Mouse (Mus musculus): Measurements from ENCODE around the gene Gimap8. TPM values are rescaled to one million over a fixed set of nuclear protein-coding genes. Genes with fewer than 3 reads are reported as not detected.

Gene Gimap8
- polyA plus RNA-seq, 1 experiment, result 0.31 TPM

DNA sequence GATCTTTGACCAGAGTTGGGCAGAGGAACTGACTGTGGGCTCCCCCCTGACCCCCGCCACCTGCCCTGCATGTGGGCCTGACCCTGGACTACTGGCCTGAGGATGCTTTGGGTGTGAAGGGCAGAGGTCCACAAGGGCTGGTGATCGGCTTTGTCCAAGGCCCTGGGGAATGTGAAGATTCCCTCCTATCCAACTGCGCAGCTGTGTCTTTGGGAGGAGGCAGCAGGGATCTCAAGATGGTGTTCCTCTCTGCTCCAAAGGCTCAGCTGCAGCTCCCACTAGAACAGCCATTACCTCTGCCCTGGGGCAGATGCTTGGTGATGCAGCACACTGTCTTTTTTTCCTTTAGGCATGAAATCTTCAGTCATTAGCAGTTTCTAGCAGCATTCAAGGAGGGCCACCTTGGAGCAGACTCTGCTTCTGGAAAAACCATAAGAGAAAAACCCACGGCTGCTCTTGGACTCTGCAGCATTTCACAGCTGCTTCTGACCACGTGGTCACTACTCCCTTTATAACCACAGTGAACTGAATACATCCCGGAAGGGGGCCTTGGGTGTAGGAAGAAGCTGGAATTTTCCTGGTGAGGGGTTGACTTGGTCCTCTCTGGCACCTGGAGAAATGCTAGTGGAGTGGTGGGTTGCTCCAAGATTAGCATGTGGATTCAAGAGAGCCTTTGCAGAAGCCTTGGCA lies 9.1 kb upstream of the Gimap8 start:
- H3K27me3 ChIP-seq (replicated peaks), result no peaks in the 10 kb centered on the region
- TF ChIP-seq FLI1 (IDR thresholded peaks at IDR 0.05; ENCODE audit: low read length) (no peak), GATA1 (IDR thresholded peaks at IDR 0.05; ENCODE audit: borderline replicate concordance, low read length) (no peak)
- H3K4me1 ChIP-seq, result peaks cover 75% of the 10 kb centered on the region
- H3K9me3 ChIP-seq, result no peaks in the 10 kb centered on the region
- H3K36me3 ChIP-seq (replicated peaks; ENCODE audit: low read length), result no peaks in the 10 kb centered on the region
- H3K4me3 ChIP-seq (replicated peaks), result no peak overlapping the region

- no peaks in the 10 kb centered on the region for H3K9me3 ChIP-seq
- TF ChIP-seq GATA1 (IDR thresholded peaks at IDR 0.05; ENCODE audit: borderline replicate concordance, low read length) (no peak), FLI1 (IDR thresholded peaks at IDR 0.05; ENCODE audit: low read length) (no peak)
- H3K4me1 ChIP-seq, result peaks cover 69% of the 10 kb centered on the region
- H3K4me3 ChIP-seq (replicated peaks), result no peak overlapping the region
- H3K36me3 ChIP-seq (replicated peaks; ENCODE audit: low read length), result no peaks in the 10 kb centered on the region
- H3K27me3 ChIP-seq (replicated peaks), result no peaks in the 10 kb centered on the region
Measured at GRCm38 (mm10) chr6:48638553-48638952, 8.5 kb upstream of the Gimap8 start.

DNA sequence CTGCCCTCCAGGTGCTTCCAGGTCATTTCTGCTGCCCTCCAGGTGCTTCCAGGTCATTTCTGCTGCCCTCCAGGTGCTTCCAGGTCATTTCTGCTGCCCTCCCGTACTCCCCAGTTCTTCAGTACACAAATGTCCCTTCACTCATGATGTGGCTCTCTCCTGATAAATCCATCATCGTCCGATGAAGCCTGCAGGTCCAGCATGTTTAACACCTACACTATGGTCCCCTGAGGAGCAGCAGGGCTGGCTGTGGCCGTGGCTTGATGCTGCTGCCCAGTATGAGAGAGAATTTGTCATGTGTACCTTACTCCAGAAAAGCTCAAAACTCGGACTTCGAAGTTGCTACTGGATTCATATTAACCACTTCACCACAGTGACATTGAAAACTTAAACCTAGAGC lies 5.6 kb upstream of the Gimap8 start:
- Histone ChIP-seq H3K36me3 (replicated peaks; ENCODE audit: low read length) (no peaks in the 10 kb centered on the region), H3K4me1 (peaks cover 56% of the 10 kb centered on the region), H3K9me3 (no peaks in the 10 kb centered on the region), H3K27me3 (replicated peaks) (peaks cover 1% of the 10 kb centered on the region), H3K4me3 (replicated peaks) (no peak overlapping the region)
- TF ChIP-seq GATA1 (IDR thresholded peaks at IDR 0.05; ENCODE audit: borderline replicate concordance, low read length) (no peak), FLI1 (IDR thresholded peaks at IDR 0.05; ENCODE audit: low read length) (no peak)

GRCm38 (mm10) chr6:48642764-48643292 lies 4.2 kb upstream of the Gimap8 start:
- Histone ChIP-seq H3K4me1 (peaks cover 56% of the 10 kb centered on the region), H3K27me3 (replicated peaks) (peaks cover 1% of the 10 kb centered on the region), H3K9me3 (no peaks in the 10 kb centered on the region), H3K36me3 (replicated peaks; ENCODE audit: low read length) (no peaks in the 10 kb centered on the region), H3K4me3 (replicated peaks) (no peak overlapping the region)
- TF ChIP-seq GATA1 (IDR thresholded peaks at IDR 0.05; ENCODE audit: borderline replicate concordance, low read length), result no peak
- TF ChIP-seq FLI1 (IDR thresholded peaks at IDR 0.05; ENCODE audit: low read length), result no peak

- Histone ChIP-seq H3K9me3 (peaks cover 8% of the 10 kb centered on the region), H3K4me1 (peaks cover 32% of the 10 kb centered on the region), H3K4me3 (replicated peaks) (peak overlapping the region; percentile 80), H3K36me3 (replicated peaks; ENCODE audit: low read length) (peaks cover 6% of the 10 kb centered on the region), H3K27me3 (replicated peaks) (peaks cover 3% of the 10 kb centered on the region)
- TF ChIP-seq FLI1 (IDR thresholded peaks at IDR 0.05; ENCODE audit: low read length), result no peak
- TF ChIP-seq GATA1 (IDR thresholded peaks at IDR 0.05; ENCODE audit: borderline replicate concordance, low read length), result no peak
Measured at GRCm38 (mm10) chr6:48645660-48646308, 1.2 kb upstream of the Gimap8 start.

DNA sequence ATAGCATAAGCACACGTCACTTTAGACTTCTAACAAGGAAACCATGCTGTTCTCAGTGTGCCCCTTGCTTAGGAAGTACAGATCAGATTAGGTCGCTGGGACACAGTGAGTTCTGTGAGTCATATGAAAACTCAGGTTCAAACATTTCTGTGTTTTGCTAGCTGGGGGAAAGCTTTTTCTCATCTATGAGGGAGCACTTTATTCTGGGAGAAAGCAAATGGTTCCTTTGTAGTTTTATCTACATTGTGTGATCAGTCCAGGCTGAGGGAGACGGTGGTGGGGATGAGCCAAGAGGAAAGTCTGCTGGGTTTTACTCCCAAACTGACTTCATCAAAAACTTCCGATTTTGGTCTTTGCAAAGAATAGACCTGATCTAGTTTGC lies 734 bp upstream of the Gimap8 start:
- Histone ChIP-seq H3K4me3 (replicated peaks) (no peak overlapping the region), H3K4me1 (peaks cover 32% of the 10 kb centered on the region), H3K27me3 (replicated peaks) (peaks cover 3% of the 10 kb centered on the region), H3K36me3 (replicated peaks; ENCODE audit: low read length) (peaks cover 6% of the 10 kb centered on the region), H3K9me3 (peaks cover 8% of the 10 kb centered on the region)
- TF ChIP-seq GATA1 (IDR thresholded peaks at IDR 0.05; ENCODE audit: borderline replicate concordance, low read length) (no peak), FLI1 (IDR thresholded peaks at IDR 0.05; ENCODE audit: low read length) (no peak)

DNA sequence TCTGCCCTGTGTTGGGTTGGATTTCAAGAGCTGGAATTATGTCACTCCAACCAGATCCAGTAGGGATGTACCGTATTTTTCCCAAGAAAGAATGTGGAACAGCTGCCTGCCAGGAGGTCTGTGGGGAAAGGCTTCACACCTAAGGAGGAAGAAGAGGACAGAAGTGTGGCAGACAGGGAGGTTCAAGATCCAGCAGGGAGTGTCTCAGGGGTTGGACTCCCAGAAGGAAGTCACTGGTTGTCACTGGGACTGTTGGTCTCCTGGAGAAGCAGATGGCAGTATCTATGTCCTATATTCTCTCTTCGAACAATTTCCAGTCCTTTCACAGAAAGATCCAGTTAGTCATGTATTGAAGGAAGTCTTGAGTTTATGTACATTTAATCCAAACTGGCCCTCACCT lies 577 bp downstream of the Gimap8 start:
- H3K36me3 ChIP-seq (replicated peaks; ENCODE audit: low read length), result peaks cover 6% of the 10 kb centered on the region
- TF ChIP-seq GATA1 (IDR thresholded peaks at IDR 0.05; ENCODE audit: borderline replicate concordance, low read length) (no peak), FLI1 (IDR thresholded peaks at IDR 0.05; ENCODE audit: low read length) (no peak)
- H3K4me3 ChIP-seq (replicated peaks), result no peak overlapping the region
- H3K9me3 ChIP-seq, result peaks cover 8% of the 10 kb centered on the region
- peaks cover 32% of the 10 kb centered on the region for H3K4me1 ChIP-seq
- H3K27me3 ChIP-seq (replicated peaks), result peaks cover 3% of the 10 kb centered on the region

DNA sequence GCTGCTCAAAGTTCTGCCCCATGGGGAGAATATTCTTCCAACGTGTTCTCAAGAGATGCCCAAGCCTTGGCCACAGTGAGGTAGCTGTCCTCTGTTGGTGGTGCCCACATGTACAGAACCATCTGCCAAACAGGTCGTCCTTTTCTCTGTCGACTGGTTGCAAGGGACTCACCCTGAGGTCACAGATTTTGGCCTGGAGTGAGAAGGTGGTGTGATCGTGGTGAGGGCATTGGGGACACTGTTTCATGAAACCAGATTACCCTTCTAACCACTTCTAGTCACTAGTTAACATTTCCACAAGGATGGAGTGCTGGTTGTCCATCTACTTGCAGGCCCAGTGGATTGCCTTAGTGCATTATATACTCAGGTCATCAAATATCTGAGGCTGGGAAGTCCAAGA lies 1.7 kb downstream of the Gimap8 start:
- no peak for TF ChIP-seq FLI1 (IDR thresholded peaks at IDR 0.05; ENCODE audit: low read length)
- no peak for TF ChIP-seq GATA1 (IDR thresholded peaks at IDR 0.05; ENCODE audit: borderline replicate concordance, low read length)
- peaks cover 8% of the 10 kb centered on the region for H3K9me3 ChIP-seq
- no peak overlapping the region for H3K4me3 ChIP-seq (replicated peaks)
- H3K36me3 ChIP-seq (replicated peaks; ENCODE audit: low read length), result peaks cover 6% of the 10 kb centered on the region
- H3K27me3 ChIP-seq (replicated peaks), result peaks cover 3% of the 10 kb centered on the region
- peaks cover 32% of the 10 kb centered on the region for H3K4me1 ChIP-seq

DNA sequence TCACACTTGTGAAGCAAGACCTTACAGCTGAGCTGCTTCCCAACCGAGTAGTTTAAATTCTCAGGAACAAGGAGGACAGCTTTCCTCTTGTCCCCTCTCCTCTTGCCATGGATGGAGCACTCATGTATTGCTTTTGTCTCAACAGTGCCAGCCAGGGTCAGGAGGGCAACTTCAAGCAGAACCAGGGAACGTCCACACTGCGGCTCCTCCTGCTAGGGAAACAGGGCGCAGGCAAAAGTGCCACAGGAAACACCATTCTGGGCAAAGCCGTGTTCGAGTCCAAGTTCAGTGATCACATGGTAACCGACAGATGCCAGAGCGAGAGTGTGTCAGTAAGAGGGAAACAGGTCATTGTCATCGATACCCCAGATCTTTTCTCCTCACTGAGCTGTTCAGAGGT lies 3.0 kb downstream of the Gimap8 start:
- Histone ChIP-seq H3K36me3 (replicated peaks; ENCODE audit: low read length) (peaks cover 6% of the 10 kb centered on the region), H3K4me1 (peaks cover 30% of the 10 kb centered on the region), H3K9me3 (peaks cover 8% of the 10 kb centered on the region), H3K27me3 (replicated peaks) (peaks cover 3% of the 10 kb centered on the region), H3K4me3 (replicated peaks) (no peak overlapping the region)
- no peak for TF ChIP-seq GATA1 (IDR thresholded peaks at IDR 0.05; ENCODE audit: borderline replicate concordance, low read length)
- no peak for TF ChIP-seq FLI1 (IDR thresholded peaks at IDR 0.05; ENCODE audit: low read length)

DNA sequence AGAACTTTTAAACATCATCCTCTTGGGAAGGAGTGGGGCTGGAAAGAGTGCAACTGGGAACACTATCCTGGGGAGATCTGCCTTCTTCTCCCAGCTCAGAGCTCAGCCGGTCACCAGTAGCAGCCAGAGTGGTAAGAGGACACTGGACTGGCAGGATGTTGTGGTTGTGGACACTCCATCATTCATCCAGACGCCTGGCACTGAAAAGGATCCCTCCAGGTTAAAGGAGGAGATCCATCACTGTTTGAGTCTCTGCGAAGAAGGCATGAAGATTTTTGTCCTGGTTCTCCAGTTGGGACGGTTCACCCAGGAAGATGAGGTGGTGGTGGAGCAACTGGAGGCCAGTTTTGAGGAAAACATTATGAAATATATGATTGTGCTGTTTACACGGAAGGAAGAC lies 11.7 kb downstream of the Gimap8 start:
- no peak overlapping the region for H3K4me3 ChIP-seq (replicated peaks)
- peaks cover 6% of the 10 kb centered on the region for H3K27me3 ChIP-seq (replicated peaks)
- TF ChIP-seq GATA1 (IDR thresholded peaks at IDR 0.05; ENCODE audit: borderline replicate concordance, low read length), result no peak
- no peak for TF ChIP-seq FLI1 (IDR thresholded peaks at IDR 0.05; ENCODE audit: low read length)
- peaks cover 4% of the 10 kb centered on the region for H3K4me1 ChIP-seq
- H3K9me3 ChIP-seq, result no peaks in the 10 kb centered on the region
- H3K36me3 ChIP-seq (replicated peaks; ENCODE audit: low read length), result no peaks in the 10 kb centered on the region

Data from megakaryocyte, embryonic 14.5 days (primary cell).